Mouse (Mus musculus): ENCODE results near the gene Coq6. TPM values are rescaled to one million over a fixed set of nuclear protein-coding genes. Genes with fewer than 3 reads are reported as not detected.
"Not testable (repeated sequence)": the region's sequence is repeated elsewhere in the genome, so short reads cannot be mapped to it uniquely, and the experiment has no call there.

Coq6 gene
- 52.6 and 52.7 TPM in 2 replicates for polyA plus RNA-seq (2014; fragmentation: Nextera tagmentation; extraction: Ambion mirVana)

DNA sequence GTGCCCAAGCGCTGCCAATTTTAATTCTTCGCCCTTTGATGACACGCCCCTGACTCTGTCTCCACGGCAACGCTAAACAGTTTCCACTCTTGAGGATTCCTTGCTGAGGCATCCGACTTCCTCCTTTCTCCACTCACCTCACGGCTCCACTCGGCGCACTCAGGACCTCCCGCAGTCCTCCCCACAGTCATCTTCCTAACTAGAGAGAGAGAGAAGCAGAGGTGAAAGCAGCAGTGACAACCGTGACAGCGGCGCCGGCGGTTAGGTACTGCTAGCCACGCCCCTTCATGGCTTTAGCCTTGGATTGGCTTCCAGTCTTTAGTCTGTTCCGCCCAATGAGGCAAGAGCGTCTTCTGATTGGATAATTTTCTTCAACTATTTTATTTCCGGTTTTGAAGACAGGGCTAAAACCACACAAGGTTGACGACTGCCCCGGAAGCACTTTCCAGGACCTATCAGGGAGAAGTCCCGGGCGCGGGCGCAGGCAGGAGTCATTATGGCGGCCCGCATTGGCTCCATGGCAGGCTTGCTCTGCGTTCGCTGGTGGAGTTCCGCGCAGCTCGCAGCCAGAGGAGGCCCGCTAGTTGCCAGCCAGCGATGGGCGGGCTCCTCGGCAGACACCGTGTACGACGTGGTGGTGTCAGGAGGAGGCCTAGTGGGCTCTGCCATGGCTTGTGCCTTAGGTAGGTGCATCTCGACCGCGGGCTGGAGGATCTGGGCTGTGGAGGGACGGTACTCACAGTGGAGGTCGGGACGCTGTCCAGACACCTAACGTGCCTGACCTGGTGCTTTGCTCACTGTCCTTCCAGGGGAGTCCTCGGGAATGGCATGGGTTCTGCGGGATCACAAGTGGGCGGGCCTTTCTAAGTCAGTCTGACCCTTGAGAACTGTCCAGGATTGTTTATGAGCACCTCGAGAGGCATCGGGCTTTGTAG, at the start of gene Coq6, which contains the start of gene Fam161b:
Gene Coq6, plus strand, starts transcription at position 103 of the 935 bp plus-strand sequence.
Gene Fam161b, minus strand, starts transcription at position 279 of the 935 bp plus-strand sequence.
- Histone ChIP-seq H3K27me3 (ENCODE audit: control insufficient read depth, insufficient read depth, low read length) (no peaks in the 10 kb centered on the region), H3K4me2 (replicated peaks; ENCODE audit: low read depth, low read length) (peak within 1 kb of the TSS; percentile 84), H3K4me3 (ENCODE audit: low read depth, low read length) (peak within 1 kb of the TSS; percentile 99), H3K27ac (ENCODE audit: low read length) (peak within 1 kb of the TSS; percentile 55; the same call in 1 of the 2 replicates), H3K36me3 (ENCODE audit: control insufficient read depth, insufficient read depth, low read length) (0 out of 2 replicates have a peak, but pooled peaks cover under 1% of the 10 kb centered on the region), H3K4me1 (ENCODE audit: control insufficient read depth, insufficient read depth, low read length) (peaks cover 9% of the 10 kb centered on the region), H3K9ac (replicated peaks; ENCODE audit: low read depth, low read length) (peak within 1 kb of the TSS; percentile 91), H3K9me3 (ENCODE audit: control insufficient read depth, low read depth, low read length) (no peaks in the 10 kb centered on the region)
- ATAC-seq (ENCODE audit: insufficient number of reproducible peaks, insufficient read depth, low FRiP score, low read depth): peak; percentile 98
- under 1% methylated on average over 51 of the region's 51 CpGs for WGBS

DNA sequence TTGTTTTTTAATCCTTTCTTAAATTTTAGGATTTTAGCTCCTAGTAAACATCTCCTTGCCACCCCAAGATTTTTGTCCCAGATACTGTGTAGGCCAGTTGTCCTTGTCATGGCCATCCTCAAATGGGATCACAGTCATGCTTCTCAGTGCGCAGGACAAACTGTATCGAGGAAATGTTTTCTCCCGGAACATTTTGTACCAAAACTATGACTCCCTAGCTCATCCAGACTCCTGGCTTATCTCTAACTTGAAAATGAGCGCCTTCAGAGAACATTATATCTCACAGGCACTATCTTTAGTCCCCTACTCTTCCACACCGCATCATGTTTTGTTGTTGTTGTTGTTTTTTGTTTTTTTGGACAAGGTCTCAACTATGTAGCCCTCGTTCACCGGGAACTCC, 45.5 kb upstream of the Coq6 start:
- ATAC-seq (ENCODE audit: insufficient number of reproducible peaks, insufficient read depth, low FRiP score, low read depth): 0 out of 2 replicates have a peak, but pooled peaks have one; percentile 5
- 35% methylated on average over 7 of the region's 7 CpGs for WGBS

DNA sequence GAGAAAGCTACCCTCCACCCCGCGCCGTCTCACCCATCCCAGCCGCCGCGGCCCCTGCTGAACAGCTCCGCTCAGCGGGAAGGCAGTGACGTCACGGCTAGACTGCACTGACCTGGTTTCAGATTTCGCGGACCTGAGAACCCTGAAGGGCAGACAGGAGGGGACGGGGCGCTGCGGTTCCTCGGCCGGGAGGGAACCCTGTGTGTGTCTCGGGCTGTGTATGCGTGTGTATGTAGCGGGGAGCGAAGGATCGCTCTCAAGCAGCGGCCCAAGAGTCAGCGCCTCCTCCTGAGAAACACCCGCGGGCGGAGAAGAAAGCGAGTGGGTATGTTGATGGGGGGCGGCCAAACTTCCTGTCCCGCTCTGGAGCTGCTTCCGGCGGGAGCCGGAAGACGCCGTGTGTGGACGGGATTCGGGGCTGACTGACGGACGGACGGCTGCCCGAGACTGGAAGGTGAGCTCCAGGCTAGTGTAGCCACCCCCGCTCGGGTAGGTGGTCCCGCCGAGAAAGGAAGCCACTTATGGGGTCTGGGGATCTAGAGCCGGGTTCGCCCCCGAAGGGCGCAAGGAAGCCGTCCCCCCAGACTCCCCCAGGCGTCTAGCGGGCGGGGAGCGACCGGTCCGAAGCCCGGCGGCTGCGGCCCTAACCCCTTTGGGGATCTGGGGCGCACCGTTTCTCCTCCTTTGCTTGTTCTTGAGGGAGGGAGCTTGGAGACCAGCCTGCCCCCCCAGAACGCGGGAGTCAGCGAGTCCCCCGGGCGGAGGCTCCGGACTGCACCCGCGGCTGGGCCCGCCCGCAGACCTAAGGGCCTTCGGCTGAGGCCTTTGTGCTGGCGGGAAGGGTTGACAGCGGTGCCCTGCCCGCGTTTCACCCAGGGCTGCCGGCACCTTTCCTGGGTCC, 44.5 kb upstream of the Coq6 start, which contains the start of gene Zfp410:
Gene Zfp410, plus strand, starts transcription at position 132 of the 901 bp plus-strand sequence.
- H3K27me3 ChIP-seq (ENCODE audit: control insufficient read depth, insufficient read depth, low read length): no peaks in the 10 kb centered on the region
- no peaks in the 10 kb centered on the region for H3K36me3 ChIP-seq (ENCODE audit: control insufficient read depth, insufficient read depth, low read length)
- H3K9ac ChIP-seq (replicated peaks; ENCODE audit: low read depth, low read length): peak within 1 kb of the TSS; percentile 96
- peak within 1 kb of the TSS; percentile 90 for H3K4me3 ChIP-seq (ENCODE audit: low read depth, low read length)
- H3K27ac ChIP-seq (ENCODE audit: low read length): peak within 1 kb of the TSS; percentile 98
- ATAC-seq (ENCODE audit: insufficient number of reproducible peaks, insufficient read depth, low FRiP score, low read depth): peak; percentile 96
- under 1% methylated on average over 77 of the region's 77 CpGs for WGBS
- peaks cover 18% of the 10 kb centered on the region for H3K4me1 ChIP-seq (ENCODE audit: control insufficient read depth, insufficient read depth, low read length)
- peak within 1 kb of the TSS; percentile 83 for H3K4me2 ChIP-seq (replicated peaks; ENCODE audit: low read depth, low read length)
- H3K9me3 ChIP-seq (ENCODE audit: control insufficient read depth, low read depth, low read length): no peaks in the 10 kb centered on the region

More for the DNA sequence above, 45.5 kb upstream of the Coq6 start:
- Histone ChIP-seq H3K27me3 (ENCODE audit: control insufficient read depth, insufficient read depth, low read length) (no peaks in the 10 kb centered on the region), H3K9me3 (ENCODE audit: control insufficient read depth, low read depth, low read length) (no peaks in the 10 kb centered on the region), H3K4me3 (ENCODE audit: low read depth, low read length) (peak overlapping the region; percentile 90), H3K4me1 (ENCODE audit: control insufficient read depth, insufficient read depth, low read length) (peaks cover 18% of the 10 kb centered on the region), H3K4me2 (replicated peaks; ENCODE audit: low read depth, low read length) (peak overlapping the region; percentile 83), H3K36me3 (ENCODE audit: control insufficient read depth, insufficient read depth, low read length) (no peaks in the 10 kb centered on the region), H3K9ac (replicated peaks; ENCODE audit: low read depth, low read length) (peak overlapping the region; percentile 96), H3K27ac (ENCODE audit: low read length) (peak overlapping the region; percentile 98; the same call in 1 of the 2 replicates)

DNA sequence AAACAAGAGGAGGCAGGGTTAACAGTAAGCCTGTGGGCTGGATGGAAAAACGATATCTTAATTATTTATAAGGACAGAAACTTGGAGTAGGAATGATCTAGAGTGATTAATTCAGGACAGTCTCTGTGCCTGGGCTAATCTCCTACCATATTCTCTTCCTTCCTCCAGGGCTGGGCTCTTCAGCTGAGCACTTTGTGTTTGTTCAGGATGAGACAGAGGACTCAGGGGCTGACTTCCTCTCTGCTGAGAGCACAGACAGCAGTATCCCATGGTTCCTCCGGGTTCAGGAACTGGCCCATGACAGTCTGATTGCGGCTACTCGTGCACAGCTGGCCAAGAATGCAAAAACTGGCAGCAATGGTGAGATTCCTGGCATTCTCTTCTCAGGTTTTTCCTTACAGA, 34.3 kb upstream of the Coq6 start:
- no peak overlapping the region for H3K27ac ChIP-seq (ENCODE audit: low read length)
- ATAC-seq (ENCODE audit: insufficient number of reproducible peaks, insufficient read depth, low FRiP score, low read depth): no peak
- H3K4me2 ChIP-seq (replicated peaks; ENCODE audit: low read depth, low read length): no peak overlapping the region
- WGBS: 74% methylated on average over 4 of the region's 4 CpGs
- no peaks in the 10 kb centered on the region for H3K27me3 ChIP-seq (ENCODE audit: control insufficient read depth, insufficient read depth, low read length)
- H3K9me3 ChIP-seq (ENCODE audit: control insufficient read depth, low read depth, low read length): no peaks in the 10 kb centered on the region
- peaks cover 50% of the 10 kb centered on the region for H3K36me3 ChIP-seq (ENCODE audit: control insufficient read depth, insufficient read depth, low read length)
- no peak overlapping the region for H3K9ac ChIP-seq (replicated peaks; ENCODE audit: low read depth, low read length)
- no peak overlapping the region for H3K4me3 ChIP-seq (ENCODE audit: low read depth, low read length)
- H3K4me1 ChIP-seq (ENCODE audit: control insufficient read depth, insufficient read depth, low read length): no peaks in the 10 kb centered on the region

DNA sequence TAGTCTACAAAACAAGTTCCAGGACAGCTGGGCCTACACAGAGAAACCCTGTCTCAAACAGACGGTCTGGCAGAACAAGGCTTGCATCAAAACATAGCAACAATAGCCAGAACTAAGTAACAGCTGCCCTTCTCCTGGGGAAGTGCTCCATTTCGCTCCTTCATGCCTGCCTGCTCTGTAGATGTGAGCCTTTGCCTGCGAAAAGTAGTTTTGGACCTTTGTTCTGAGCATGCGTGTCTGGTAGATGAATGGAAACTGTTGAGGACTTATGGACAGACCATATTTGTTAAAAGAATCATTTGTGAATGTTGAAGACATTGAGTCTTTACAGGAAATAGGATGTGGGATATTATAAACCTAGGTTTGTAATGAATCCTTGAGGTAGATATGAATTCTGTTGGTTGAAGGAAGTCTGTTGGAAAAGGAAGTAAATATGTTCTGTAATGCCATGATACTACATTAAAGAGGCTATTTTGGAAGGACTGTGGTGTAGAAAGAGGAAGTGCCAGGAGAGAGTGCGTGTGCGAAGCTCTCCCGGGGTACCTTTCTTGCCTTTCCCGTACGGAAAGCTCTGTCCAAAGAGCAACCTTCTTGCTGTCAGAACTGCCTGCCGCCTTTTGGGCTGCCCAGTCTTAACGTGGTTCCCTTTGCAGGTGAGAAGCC, 24.4 kb upstream of the Coq6 start:
- Histone ChIP-seq H3K27me3 (ENCODE audit: control insufficient read depth, insufficient read depth, low read length) (no peaks in the 10 kb centered on the region), H3K27ac (ENCODE audit: low read length) (no peak overlapping the region), H3K9me3 (ENCODE audit: control insufficient read depth, low read depth, low read length) (no peaks in the 10 kb centered on the region), H3K9ac (replicated peaks; ENCODE audit: low read depth, low read length) (no peak overlapping the region), H3K4me2 (replicated peaks; ENCODE audit: low read depth, low read length) (no peak overlapping the region), H3K36me3 (ENCODE audit: control insufficient read depth, insufficient read depth, low read length) (peaks cover 67% of the 10 kb centered on the region), H3K4me3 (ENCODE audit: low read depth, low read length) (no peak overlapping the region), H3K4me1 (ENCODE audit: control insufficient read depth, insufficient read depth, low read length) (no peaks in the 10 kb centered on the region)
- whole genome bisulfite sequencing: 89% methylated on average over 11 of the region's 11 CpGs
- no peak for ATAC-seq (ENCODE audit: insufficient number of reproducible peaks, insufficient read depth, low FRiP score, low read depth)

DNA sequence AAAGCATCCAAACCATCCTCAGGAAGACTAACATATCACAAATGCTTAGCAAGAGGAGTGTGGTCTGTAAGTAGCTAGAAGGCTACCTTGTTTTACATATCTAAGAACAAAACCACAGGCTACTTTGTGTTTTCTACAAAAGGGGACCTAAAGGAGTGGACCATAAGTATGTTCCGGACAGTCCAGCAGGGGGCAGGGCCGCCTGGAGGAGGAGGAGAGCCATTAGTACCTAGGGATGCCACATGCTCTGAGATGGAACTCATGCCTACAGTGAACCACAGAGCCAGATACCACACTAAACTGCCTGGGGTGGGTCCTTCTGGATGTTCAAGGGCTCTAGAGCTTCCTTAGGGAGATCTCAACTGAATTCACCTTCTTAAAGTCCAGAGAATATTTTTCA, 14.3 kb upstream of the Coq6 start:
- ATAC-seq (ENCODE audit: insufficient number of reproducible peaks, insufficient read depth, low FRiP score, low read depth): no peak
- no peaks in the 10 kb centered on the region for H3K4me1 ChIP-seq (ENCODE audit: control insufficient read depth, insufficient read depth, low read length)
- WGBS: 49% methylated on average over 2 of the region's 2 CpGs
- H3K9me3 ChIP-seq (ENCODE audit: control insufficient read depth, low read depth, low read length): no peaks in the 10 kb centered on the region
- H3K4me3 ChIP-seq (ENCODE audit: low read depth, low read length): no peak overlapping the region
- no peaks in the 10 kb centered on the region for H3K27me3 ChIP-seq (ENCODE audit: control insufficient read depth, insufficient read depth, low read length)
- H3K27ac ChIP-seq (ENCODE audit: low read length): no peak overlapping the region
- H3K9ac ChIP-seq (replicated peaks; ENCODE audit: low read depth, low read length): no peak overlapping the region
- H3K36me3 ChIP-seq (ENCODE audit: control insufficient read depth, insufficient read depth, low read length): peaks cover 27% of the 10 kb centered on the region
- no peak overlapping the region for H3K4me2 ChIP-seq (replicated peaks; ENCODE audit: low read depth, low read length)

DNA sequence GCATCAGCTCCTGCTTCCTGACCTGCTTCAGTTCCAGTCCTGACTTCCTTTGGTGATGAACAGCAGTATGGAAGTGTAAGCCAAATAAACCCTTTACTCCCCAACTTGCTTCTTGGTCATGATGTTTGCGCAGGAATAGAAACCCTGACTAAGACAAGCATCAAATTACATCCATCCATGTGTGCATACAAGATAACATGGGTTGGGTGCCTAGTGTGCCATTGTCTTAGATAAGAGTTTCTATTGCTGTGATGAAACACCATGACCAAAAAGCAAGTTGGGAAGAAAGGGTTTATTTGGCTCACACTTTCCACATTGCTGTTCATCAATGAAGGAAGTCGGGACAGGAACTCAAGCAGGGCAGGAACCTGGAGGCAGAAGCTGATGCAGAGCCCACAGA, 2.8 kb upstream of the Coq6 start:
- not testable (repeated sequence) for H3K4me1 ChIP-seq (ENCODE audit: control insufficient read depth, insufficient read depth, low read length); H3K4me2 ChIP-seq (replicated peaks; ENCODE audit: low read depth, low read length); H3K9me3 ChIP-seq (ENCODE audit: control insufficient read depth, low read depth, low read length); H3K9ac ChIP-seq (replicated peaks; ENCODE audit: low read depth, low read length); H3K27ac ChIP-seq (ENCODE audit: low read length); H3K27me3 ChIP-seq (ENCODE audit: control insufficient read depth, insufficient read depth, low read length); H3K4me3 ChIP-seq (ENCODE audit: low read depth, low read length); H3K36me3 ChIP-seq (ENCODE audit: control insufficient read depth, insufficient read depth, low read length); ATAC-seq (ENCODE audit: insufficient number of reproducible peaks, insufficient read depth, low FRiP score, low read depth)
- 83% methylated on average over 2 of the region's 2 CpGs for WGBS
